ENCODE assay signal across 8 mouse cellular contexts in the genomic region with DNA sequence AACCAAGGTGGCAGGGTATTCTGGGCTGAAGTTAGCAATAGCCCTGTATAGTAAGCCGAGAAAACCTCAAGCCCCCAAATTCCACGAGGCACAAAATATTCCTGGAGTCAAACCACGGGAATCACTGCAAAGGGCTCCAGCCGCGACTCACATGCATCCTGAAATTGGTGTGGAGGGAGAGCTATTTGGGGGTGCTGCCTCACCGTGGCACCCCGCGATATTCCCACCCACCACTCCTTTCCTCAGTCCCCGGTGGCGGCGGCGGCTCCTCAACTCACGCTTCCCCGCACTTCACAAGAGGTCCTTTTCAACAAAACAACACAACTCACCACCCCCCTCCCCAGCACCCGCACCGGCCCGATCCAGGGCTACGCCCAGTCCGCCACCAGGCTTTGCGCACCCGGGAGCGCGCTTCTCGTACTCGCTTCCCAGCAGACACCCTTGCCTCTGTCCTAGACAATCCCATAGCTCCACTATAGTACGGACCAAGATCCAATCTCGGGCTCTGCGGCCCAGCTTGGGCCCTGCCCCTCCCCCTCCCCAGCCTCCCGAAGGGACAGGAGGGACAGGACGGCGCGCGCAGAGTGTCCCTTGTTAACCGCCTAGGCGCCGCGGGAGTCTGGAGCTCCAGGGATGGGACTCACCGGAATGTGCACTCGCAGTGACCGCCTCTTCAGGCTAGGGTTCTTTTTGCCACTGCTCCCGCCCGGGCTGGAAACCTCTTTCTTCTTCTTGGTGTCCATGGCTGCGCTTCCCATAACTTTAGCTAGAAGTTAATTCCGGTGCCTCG. TPM values are rescaled to one million over a fixed set of nuclear protein-coding genes. Genes with fewer than 3 reads are reported as not detected.
DNase-seq lines count a peak whose midpoint lies in the region; ATAC-seq lines count a peak whose summit lies in the region.

No protein-coding gene starts in this region.

- 1% methylated on average over 45 of the region's 45 CpGs for WGBS in hindbrain, embryonic 12.5 days
- 1% methylated on average over 43 of the region's 45 CpGs for WGBS in macrophage (ENCODE audit: missing documents)

- H3K4me3 ChIP-seq in hindbrain, embryonic 12.5 days, result peak overlapping the region; percentile 61
- peak overlapping the region; percentile 84 for H3K4me3 ChIP-seq in macrophage (ENCODE audit: inconsistent target)

- ATAC-seq in hindbrain, embryonic 12.5 days (ENCODE audit: low FRiP score), result peak; percentile 61

- H3K4me1 ChIP-seq in hindbrain, embryonic 12.5 days, result peaks cover 22% of the 10 kb centered on the region

- peak; percentile 70 for DNase-seq in ZHBTc4 (ENCODE audit: low read depth, low spot score)
- peak; percentile 62 for DNase-seq in cerebellum, adult 9-11 months
- peak; percentile 62 for DNase-seq in frontal cortex, postnatal 36 days (ENCODE audit: low spot score in 2 of 2)
- peak; percentile 69 to 75 for DNase-seq in layer of hippocampus, postnatal 36 days
- peak; percentile 54 to 71 for DNase-seq in right cerebral cortex, adult 2 months (ENCODE audit: low spot score in 2 of 2)
- no peak for DNase-seq in spleen, adult 12 weeks (ENCODE audit: low spot score)

- H3K4me2 ChIP-seq in hindbrain, embryonic 12.5 days (replicated peaks), result peak overlapping the region; percentile 100

- H3K9ac ChIP-seq in hindbrain, embryonic 12.5 days, result peak overlapping the region; percentile 39; the same call in 1 of the 2 replicates

- peaks cover 57% of the 10 kb centered on the region for H3K27me3 ChIP-seq in hindbrain, embryonic 12.5 days

- H3K9me3 ChIP-seq in hindbrain, embryonic 12.5 days (replicated peaks), result no peaks in the 10 kb centered on the region

- peaks cover 56% of the 10 kb centered on the region for H3K79me2 ChIP-seq in macrophage (ENCODE audit: inconsistent target)

- no peak overlapping the region for H3K27ac ChIP-seq in hindbrain, embryonic 12.5 days
- peak overlapping the region; percentile 77 for H3K27ac ChIP-seq in macrophage

- H3K36me3 ChIP-seq in hindbrain, embryonic 12.5 days, result no peaks in the 10 kb centered on the region
- H3K36me3 ChIP-seq in macrophage (ENCODE audit: inconsistent target), result no peaks in the 10 kb centered on the region

RNA-seq across cellular contexts. Expression of a gene that starts 0.9 kb away (rescaled TPM):
- polyA plus RNA-seq in hindbrain, embryonic 12.5 days (2016; fragmentation: Nextera tagmentation; extraction: Ambion mirVana), result 56.7 and 62.9 TPM in 2 replicates
- total RNA-seq in layer of hippocampus, postnatal 36 days (2021), result 100 to 1,000 TPM; 180 to 182 TPM
- total RNA-seq in macrophage (2018; cell fraction: chromatin; rRNA removed), result 100 to 1,000 TPM in 1 of 26 experiments, 10 to 100 TPM in 24, 1 to 10 TPM in 1; 8.2 to 103 (median 52.7) TPM
- 10 to 100 TPM in 22 of 26 experiments, 1 to 10 TPM in 4; 7.2 to 25.8 (median 15.2) TPM for total RNA-seq in macrophage (2018; cell fraction: cytosol; rRNA removed)
- total RNA-seq in macrophage (2018; cell fraction: nucleus; rRNA removed), result 10 to 100 TPM in 25 of 26 experiments, 1 to 10 TPM in 1; 8.3 to 83.9 (median 31.0) TPM
- 15.5 to 28.2 TPM (median 23.0 TPM) in 3 replicates for polyA plus RNA-seq in macrophage (2018)
